Mouse (Mus musculus): Measurements from ENCODE around the gene Tbc1d10b.

DNA sequence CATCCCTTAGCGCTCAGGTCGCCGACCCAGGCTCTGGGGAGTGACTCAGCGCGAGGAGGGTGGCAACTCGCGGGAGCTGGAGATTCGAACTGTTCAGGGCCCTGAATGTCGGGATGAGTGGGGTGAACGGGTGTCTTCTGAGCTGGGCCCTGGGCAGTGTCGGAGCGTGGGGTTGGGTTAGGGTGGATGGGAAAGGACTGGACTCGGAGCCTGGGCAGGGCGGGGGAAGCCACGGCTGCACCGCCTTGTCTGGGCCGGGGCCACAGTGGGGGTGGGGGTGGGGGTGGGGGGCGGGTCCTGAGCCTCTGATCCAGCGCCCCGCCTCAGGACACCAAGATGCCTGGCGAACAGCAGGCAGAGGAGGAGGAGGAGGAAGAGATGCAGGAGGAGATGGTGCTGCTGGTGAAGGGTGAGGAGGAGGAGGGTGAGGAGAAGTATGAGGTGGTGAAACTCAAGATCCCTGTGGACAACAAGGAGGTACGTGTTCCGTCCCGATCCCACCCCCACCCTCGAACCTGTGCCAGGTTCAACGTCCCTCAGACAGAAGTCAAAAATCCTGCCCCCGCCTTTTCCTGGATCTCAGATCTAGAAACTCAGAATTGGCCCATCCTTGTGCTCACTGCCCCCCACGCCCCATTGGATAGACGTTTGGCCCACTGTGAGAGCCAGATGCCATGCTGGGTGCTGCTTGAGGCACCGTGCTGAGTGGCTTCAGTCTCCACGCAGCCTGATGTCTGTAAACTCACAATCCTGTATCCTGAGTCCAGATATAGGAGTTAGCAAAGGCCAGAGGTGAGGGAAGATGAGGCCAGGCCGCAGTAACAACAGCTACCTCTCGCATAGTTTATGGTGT, 36.6 kb upstream of the Tbc1d10b start:
- TF ChIP-seq POLR2A (IDR thresholded peaks at IDR 0.05; ENCODE audit: low read depth, low read length) (no peak), CTCF (conservative IDR thresholded peaks at IDR 0.05; ENCODE audit: insufficient read depth, insufficient read length, low read depth, low read length) (no peak)
